Mouse (Mus musculus): ENCODE measurements around the gene Daam1.

DNA sequence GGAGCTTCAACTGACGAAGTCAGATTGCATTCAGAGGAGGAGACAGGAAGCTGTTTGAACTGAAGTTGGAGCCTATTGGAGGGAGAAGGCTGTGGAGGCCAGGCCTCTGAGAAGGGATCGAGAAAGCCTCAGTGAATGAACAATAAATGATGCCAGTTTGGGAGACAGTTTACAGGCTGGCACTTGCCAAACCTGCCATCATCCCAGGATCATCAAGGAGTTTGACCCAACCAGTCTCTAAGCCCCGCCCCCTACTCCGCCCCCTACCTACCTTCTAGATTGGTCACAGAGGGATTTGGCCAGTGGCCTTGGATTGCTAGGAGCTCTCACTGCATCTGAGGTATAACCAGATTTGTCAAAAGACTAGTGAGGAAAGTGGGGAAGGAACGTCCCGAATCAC is 118.7 kb downstream of the Daam1 start:
- TF ChIP-seq GATA1 (IDR thresholded peaks at IDR 0.05; ENCODE audit: borderline replicate concordance, low read length), result no peak
- TF ChIP-seq FLI1 (IDR thresholded peaks at IDR 0.05; ENCODE audit: low read length), result no peak
